Mouse (Mus musculus): ENCODE measurements around the gene Lcmt2. TPM values are rescaled to one million over a fixed set of nuclear protein-coding genes. Genes with fewer than 3 reads are reported as not detected.
A peak's percentile ranks its signal among the peaks of the same experiment; 100 is the strongest.

The Lcmt2 gene
- polyA plus RNA-seq (2012; rRNA removed) = 13.3 and 14.9 TPM in 2 replicates

DNA sequence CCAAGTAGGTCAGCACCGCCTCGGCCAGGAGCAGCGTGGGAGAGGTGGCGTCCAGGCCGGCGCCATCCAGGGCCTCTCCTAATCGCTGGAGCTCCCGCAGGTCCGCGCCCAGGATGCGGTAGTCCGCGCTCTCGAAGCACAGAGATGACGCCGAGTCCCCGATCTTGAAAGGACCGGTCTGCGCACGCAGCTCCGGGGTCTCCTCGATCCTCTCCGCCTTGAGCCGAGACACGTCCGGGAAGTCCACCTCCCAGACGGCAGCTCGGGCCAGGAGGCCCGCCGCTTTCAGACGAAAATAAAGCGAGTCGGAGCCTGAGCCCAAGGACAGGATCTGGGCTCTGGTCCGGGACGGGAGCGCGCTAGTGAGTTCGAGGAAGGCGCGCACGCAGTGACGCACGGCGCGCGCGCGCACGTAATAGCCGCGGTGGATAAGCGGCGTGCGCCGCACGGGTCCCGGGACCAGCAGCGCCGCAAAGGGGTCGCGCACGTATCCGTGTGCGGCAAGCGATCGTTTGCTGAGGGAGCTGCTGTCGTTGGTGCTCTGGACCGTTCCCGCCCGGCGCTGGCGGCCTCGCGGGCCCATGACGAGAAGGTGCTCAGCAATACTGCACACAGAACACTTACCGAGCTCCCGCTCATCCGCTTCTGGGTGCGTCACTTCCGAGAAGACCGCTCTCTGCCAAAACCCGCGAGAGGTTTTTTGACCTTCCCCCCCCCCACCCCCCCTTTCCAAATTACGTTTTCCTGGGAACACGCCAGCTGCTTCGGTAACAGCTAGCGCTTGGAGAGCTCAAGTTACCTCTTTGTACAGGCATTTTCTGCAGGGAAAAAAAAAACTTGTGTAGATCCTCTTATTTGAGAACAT is at the start of gene Lcmt2, which contains the start of gene Adal:
TSS of gene Lcmt2 (minus strand) at position 636 of the 865 bp plus-strand sequence.
TSS of gene Adal (plus strand) at position 411 of the 865 bp plus-strand sequence.
- under 1% methylated on average over 87 of the region's 87 CpGs for WGBS
- DNase-seq = peak; percentile 88
- H3K4me1 ChIP-seq (replicated peaks; ENCODE audit: control insufficient read depth, insufficient read depth, low read length) = peaks cover 13% of the 10 kb centered on the region
- peak within 1 kb of the TSS; percentile 93 for H3K4me3 ChIP-seq (ENCODE audit: control insufficient read depth, insufficient read depth, low read length)
- TF ChIP-seq CTCF (IDR thresholded peaks at IDR 0.05; ENCODE audit: borderline replicate concordance, control insufficient read depth, extremely low read depth, insufficient read depth, low read length, poor library complexity) (no peak; the same call in 1 of the 2 replicates), POLR2A (IDR thresholded peaks at IDR 0.05; ENCODE audit: control insufficient read depth, extremely low read depth, insufficient read depth, low read length, poor library complexity) (peak; percentile 76)
- H3K27ac ChIP-seq (ENCODE audit: control insufficient read depth, insufficient read depth, low read length) = peak within 1 kb of the TSS; percentile 90
- H3K27me3 ChIP-seq (ENCODE audit: control insufficient read depth, insufficient read depth, low read length) = no peaks in the 10 kb centered on the region
- H3K36me3 ChIP-seq (ENCODE audit: control insufficient read depth, insufficient read depth, low read length) = no peaks in the 10 kb centered on the region

GRCm38 (mm10) chr2:121188530-121188929 is 48.1 kb upstream of the Lcmt2 start:
- DNase-seq = no peak
- no peak for TF ChIP-seq POLR2A (IDR thresholded peaks at IDR 0.05; ENCODE audit: control insufficient read depth, extremely low read depth, insufficient read depth, low read length, poor library complexity)
- TF ChIP-seq CTCF (IDR thresholded peaks at IDR 0.05; ENCODE audit: borderline replicate concordance, control insufficient read depth, extremely low read depth, insufficient read depth, low read length, poor library complexity) = no peak

GRCm38 (mm10) chr2:121184142-121184541 is 43.7 kb upstream of the Lcmt2 start:
- H3K36me3 ChIP-seq (ENCODE audit: control insufficient read depth, insufficient read depth, low read length) = peaks cover 61% of the 10 kb centered on the region
- no peak overlapping the region for H3K27ac ChIP-seq (ENCODE audit: control insufficient read depth, insufficient read depth, low read length)
- no peaks in the 10 kb centered on the region for H3K27me3 ChIP-seq (ENCODE audit: control insufficient read depth, insufficient read depth, low read length)
- DNase-seq = no peak
- TF ChIP-seq CTCF (IDR thresholded peaks at IDR 0.05; ENCODE audit: borderline replicate concordance, control insufficient read depth, extremely low read depth, insufficient read depth, low read length, poor library complexity) (no peak), POLR2A (IDR thresholded peaks at IDR 0.05; ENCODE audit: control insufficient read depth, extremely low read depth, insufficient read depth, low read length, poor library complexity) (no peak)
- H3K4me3 ChIP-seq (ENCODE audit: control insufficient read depth, insufficient read depth, low read length) = no peak overlapping the region
- no peaks in the 10 kb centered on the region for H3K4me1 ChIP-seq (replicated peaks; ENCODE audit: control insufficient read depth, insufficient read depth, low read length)
- WGBS = 97% methylated on average over 7 of the region's 7 CpGs

More at GRCm38 (mm10) chr2:121188530-121188929, 48.1 kb upstream of the Lcmt2 start:
- no peak overlapping the region for H3K27ac ChIP-seq (ENCODE audit: control insufficient read depth, insufficient read depth, low read length)
- H3K36me3 ChIP-seq (ENCODE audit: control insufficient read depth, insufficient read depth, low read length) = peaks cover 79% of the 10 kb centered on the region
- no peaks in the 10 kb centered on the region for H3K27me3 ChIP-seq (ENCODE audit: control insufficient read depth, insufficient read depth, low read length)
- WGBS = 88% methylated on average over 1 of the region's 1 CpGs
- no peaks in the 10 kb centered on the region for H3K4me1 ChIP-seq (replicated peaks; ENCODE audit: control insufficient read depth, insufficient read depth, low read length)
- H3K4me3 ChIP-seq (ENCODE audit: control insufficient read depth, insufficient read depth, low read length) = no peak overlapping the region

DNA sequence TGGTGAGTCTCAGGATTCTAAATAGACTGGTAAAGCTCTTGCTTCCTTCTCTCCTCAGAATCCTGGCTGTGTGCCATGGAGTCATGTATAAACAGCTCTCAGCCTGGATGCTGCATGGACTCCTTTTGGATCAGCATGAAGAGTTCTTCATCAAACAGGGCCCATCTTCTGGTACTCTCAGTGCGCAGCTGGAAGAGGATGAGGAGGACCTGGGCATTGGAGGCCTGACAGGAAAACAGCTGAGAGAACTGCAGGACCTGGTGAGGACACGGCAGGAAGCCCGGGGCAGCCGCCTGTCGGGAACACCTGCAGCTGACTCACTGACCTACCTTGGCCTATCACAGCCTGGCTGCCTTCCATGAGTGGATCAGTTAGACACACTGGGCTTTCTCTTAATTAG is 43.0 kb upstream of the Lcmt2 start:
- peaks cover 60% of the 10 kb centered on the region for H3K36me3 ChIP-seq (ENCODE audit: control insufficient read depth, insufficient read depth, low read length)
- DNase-seq = no peak

GRCm38 (mm10) chr2:121178828-121179479 is 38.5 kb upstream of the Lcmt2 start:
- Histone ChIP-seq H3K4me1 (replicated peaks; ENCODE audit: control insufficient read depth, insufficient read depth, low read length) (no peaks in the 10 kb centered on the region), H3K36me3 (ENCODE audit: control insufficient read depth, insufficient read depth, low read length) (peaks cover 58% of the 10 kb centered on the region), H3K4me3 (ENCODE audit: control insufficient read depth, insufficient read depth, low read length) (no peak overlapping the region), H3K27ac (ENCODE audit: control insufficient read depth, insufficient read depth, low read length) (no peak overlapping the region), H3K27me3 (ENCODE audit: control insufficient read depth, insufficient read depth, low read length) (no peaks in the 10 kb centered on the region)
- WGBS = 94% methylated on average over 3 of the region's 3 CpGs
- TF ChIP-seq POLR2A (IDR thresholded peaks at IDR 0.05; ENCODE audit: control insufficient read depth, extremely low read depth, insufficient read depth, low read length, poor library complexity) (no peak), CTCF (IDR thresholded peaks at IDR 0.05; ENCODE audit: borderline replicate concordance, control insufficient read depth, extremely low read depth, insufficient read depth, low read length, poor library complexity) (no peak)
- DNase-seq = no peak

More for the DNA sequence above, 43.0 kb upstream of the Lcmt2 start:
- TF ChIP-seq POLR2A (IDR thresholded peaks at IDR 0.05; ENCODE audit: control insufficient read depth, extremely low read depth, insufficient read depth, low read length, poor library complexity) (no peak), CTCF (IDR thresholded peaks at IDR 0.05; ENCODE audit: borderline replicate concordance, control insufficient read depth, extremely low read depth, insufficient read depth, low read length, poor library complexity) (no peak)
- no peaks in the 10 kb centered on the region for H3K27me3 ChIP-seq (ENCODE audit: control insufficient read depth, insufficient read depth, low read length)
- 89% methylated on average over 5 of the region's 5 CpGs for WGBS
- no peak overlapping the region for H3K4me3 ChIP-seq (ENCODE audit: control insufficient read depth, insufficient read depth, low read length)
- H3K4me1 ChIP-seq (replicated peaks; ENCODE audit: control insufficient read depth, insufficient read depth, low read length) = no peaks in the 10 kb centered on the region
- no peak overlapping the region for H3K27ac ChIP-seq (ENCODE audit: control insufficient read depth, insufficient read depth, low read length)

DNA sequence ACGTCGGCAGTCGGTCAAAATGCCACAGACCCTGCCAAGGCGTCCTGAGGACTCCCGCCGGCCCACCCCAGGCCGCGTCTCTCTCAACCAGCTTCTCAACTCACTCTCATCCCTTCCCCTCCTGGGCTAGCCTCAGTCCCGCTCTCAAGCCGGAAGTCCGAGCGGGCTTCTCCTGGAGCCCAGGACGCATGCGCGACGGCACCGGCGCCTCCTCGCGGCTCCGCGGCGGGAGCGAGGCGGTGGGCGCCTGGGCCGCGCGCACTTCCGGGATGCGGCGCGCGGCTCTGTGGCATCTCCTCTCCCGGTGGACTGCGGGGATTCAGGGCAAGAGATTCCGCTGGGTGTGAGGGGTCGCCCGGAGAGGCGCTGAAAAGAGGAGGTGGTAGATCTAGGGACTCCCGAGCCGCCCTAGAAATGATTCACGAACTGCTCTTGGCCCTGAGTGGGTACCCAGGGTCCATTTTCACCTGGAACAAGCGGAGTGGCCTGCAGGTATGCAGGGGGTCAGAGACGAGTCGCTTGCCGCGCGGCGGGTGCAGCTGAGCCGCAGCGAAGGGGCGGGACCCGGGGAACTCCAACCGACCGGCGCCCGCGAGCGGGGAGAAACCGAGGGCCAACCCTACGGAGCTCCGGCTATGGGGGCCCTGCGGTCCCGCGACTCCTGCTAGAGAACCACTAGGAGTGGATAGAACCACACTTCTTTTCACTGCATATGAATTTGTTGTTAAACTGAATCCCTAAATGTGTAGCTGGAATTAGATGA is 30.7 kb upstream of the Lcmt2 start, which contains the start of gene Zscan29:
TSS of gene Zscan29 (minus strand) at position 146 of the 763 bp plus-strand sequence.
- H3K36me3 ChIP-seq (ENCODE audit: control insufficient read depth, insufficient read depth, low read length) = peaks cover 15% of the 10 kb centered on the region
- peak within 1 kb of the TSS; percentile 91 for H3K4me3 ChIP-seq (ENCODE audit: control insufficient read depth, insufficient read depth, low read length)
- under 1% methylated on average over 66 of the region's 66 CpGs for WGBS
- no peaks in the 10 kb centered on the region for H3K27me3 ChIP-seq (ENCODE audit: control insufficient read depth, insufficient read depth, low read length)
- peak; percentile 90 for TF ChIP-seq POLR2A (IDR thresholded peaks at IDR 0.05; ENCODE audit: control insufficient read depth, extremely low read depth, insufficient read depth, low read length, poor library complexity)
- TF ChIP-seq CTCF (IDR thresholded peaks at IDR 0.05; ENCODE audit: borderline replicate concordance, control insufficient read depth, extremely low read depth, insufficient read depth, low read length, poor library complexity) = peak; percentile 65; the same call in 1 of the 2 replicates
- H3K27ac ChIP-seq (ENCODE audit: control insufficient read depth, insufficient read depth, low read length) = peak within 1 kb of the TSS; percentile 43; the same call in 1 of the 2 replicates
- DNase-seq = peak; percentile 92
- H3K4me1 ChIP-seq (replicated peaks; ENCODE audit: control insufficient read depth, insufficient read depth, low read length) = peaks cover 14% of the 10 kb centered on the region

Measured in thymus, adult 2 months (tissue).